Mouse (Mus musculus) G1E (cell line): ENCODE measurements around the gene Mcur1.

ENCODE experiments used
- CTCF ChIP-seq: IDR thresholded peaks from 2 replicates; pipeline ENCODE4 v1.5.1; 2012; ENCODE audit warnings: low read depth, low read length, inconsistent platforms, mixed read lengths
- TAL1 ChIP-seq: conservative IDR thresholded peaks from 2 replicates; pipeline ENCODE4 v1.6.1; 2012; ENCODE audit warnings: low read depth, low read length, inconsistent platforms, mixed read lengths

DNA sequence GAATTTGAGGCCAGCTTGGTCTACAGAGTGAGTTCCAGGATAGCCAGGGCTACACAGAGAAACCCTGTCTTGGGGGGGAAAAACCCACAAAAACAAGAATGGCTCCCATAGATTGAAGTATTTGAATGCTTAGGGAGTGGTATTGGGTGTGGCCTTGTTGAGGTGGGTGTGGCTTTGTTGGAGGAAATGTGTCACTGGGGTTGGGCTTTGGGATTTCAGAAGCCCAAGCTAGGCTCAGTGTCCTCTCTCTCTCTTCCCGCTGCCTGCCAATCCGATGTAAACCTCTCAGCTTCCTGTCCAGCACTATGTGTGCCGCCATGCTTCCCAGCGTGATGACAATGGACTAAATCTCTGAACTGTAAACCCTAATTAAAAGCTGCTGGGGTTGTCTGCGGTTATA is 58.4 kb downstream of the Mcur1 start:
- TF ChIP-seq CTCF: no peak
- no peak for TF ChIP-seq TAL1
